ENCODE assay signal across 8 mouse cellular contexts in genomic region chr17:35869346-35870067, GRCm38 (mm10). TPM values are rescaled to one million over a fixed set of nuclear protein-coding genes. Genes with fewer than 3 reads are reported as not detected.
A peak's percentile ranks its signal among the peaks of the same experiment; 100 is the strongest.
DNase-seq lines count a peak whose midpoint lies in the region; ATAC-seq lines count a peak whose summit lies in the region.

No protein-coding gene starts in this region.

- H3K4me2 ChIP-seq in heart, embryonic 16.5 days (ENCODE audit: low read depth, low read length): peak overlapping the region; percentile 83
- H3K4me2 ChIP-seq in limb, embryonic 12.5 days: peak overlapping the region; percentile 98
- peak overlapping the region; percentile 97 for H3K4me2 ChIP-seq in midbrain, embryonic 15.5 days

- peak overlapping the region; percentile 96 for H3K27ac ChIP-seq in heart, embryonic 16.5 days (ENCODE audit: low read length)
- H3K27ac ChIP-seq in limb, embryonic 12.5 days: peak overlapping the region; percentile 76
- H3K27ac ChIP-seq in midbrain, embryonic 15.5 days: peak overlapping the region; percentile 53

- WGBS in heart, embryonic 16.5 days: 7% methylated on average over 7 of the region's 7 CpGs
- 6% methylated on average over 7 of the region's 7 CpGs for WGBS in limb, embryonic 12.5 days
- WGBS in midbrain, embryonic 15.5 days: 3% methylated on average over 7 of the region's 7 CpGs

- H3K36me3 ChIP-seq in heart, embryonic 16.5 days (ENCODE audit: control insufficient read depth, insufficient read depth): peaks cover 5% of the 10 kb centered on the region
- H3K36me3 ChIP-seq in limb, embryonic 12.5 days: peaks cover 47% of the 10 kb centered on the region
- 0 out of 2 replicates have a peak, but pooled peaks cover 8% of the 10 kb centered on the region for H3K36me3 ChIP-seq in midbrain, embryonic 15.5 days (replicated peaks)

- peak; percentile 53 to 63 for DNase-seq in spleen, postnatal 36 days (ENCODE audit: low spot score in 2 of 2)
- DNase-seq in spleen, postnatal 10 days (ENCODE audit: low spot score in 2 of 2): no peak
- DNase-seq in embryo, embryonic 11 days: peak; percentile 64

- ATAC-seq in heart, embryonic 16.5 days (replicated peaks; ENCODE audit: extremely low read depth, insufficient read depth, low FRiP score): no peak
- ATAC-seq in limb, embryonic 12.5 days (ENCODE audit: insufficient number of reproducible peaks, insufficient read depth, low FRiP score, low TSS enrichment, low read depth): no peak
- ATAC-seq in midbrain, embryonic 15.5 days (replicated peaks): no peak
- no peak for ATAC-seq in inflammation-experienced regulatory T-cells, adult 6 months
- ATAC-seq in activated CD4-positive, CD25-positive, alpha-beta regulatory T cell, adult 4 months: no peak

- H3K27me3 ChIP-seq in heart, embryonic 16.5 days (ENCODE audit: control insufficient read depth, insufficient read depth, low read length): no peaks in the 10 kb centered on the region
- H3K27me3 ChIP-seq in limb, embryonic 12.5 days: no peaks in the 10 kb centered on the region
- no peaks in the 10 kb centered on the region for H3K27me3 ChIP-seq in midbrain, embryonic 15.5 days (replicated peaks)

- peak overlapping the region; percentile 73 for H3K9ac ChIP-seq in heart, embryonic 16.5 days (ENCODE audit: low read length)
- peak overlapping the region; percentile 79 for H3K9ac ChIP-seq in limb, embryonic 12.5 days (replicated peaks)
- peak overlapping the region; percentile 61 for H3K9ac ChIP-seq in midbrain, embryonic 15.5 days

- H3K4me3 ChIP-seq in heart, embryonic 16.5 days (ENCODE audit: low read length): peak overlapping the region; percentile 69
- H3K4me3 ChIP-seq in limb, embryonic 12.5 days (replicated peaks): peak overlapping the region; percentile 67
- H3K4me3 ChIP-seq in midbrain, embryonic 15.5 days: peak overlapping the region; percentile 78

- peaks cover 51% of the 10 kb centered on the region for H3K4me1 ChIP-seq in heart, embryonic 16.5 days (ENCODE audit: control insufficient read depth, insufficient read depth, low read length)
- H3K4me1 ChIP-seq in limb, embryonic 12.5 days (replicated peaks): peaks cover 52% of the 10 kb centered on the region
- peaks cover 79% of the 10 kb centered on the region for H3K4me1 ChIP-seq in midbrain, embryonic 15.5 days

- H3K9me3 ChIP-seq in heart, embryonic 16.5 days (replicated peaks; ENCODE audit: control insufficient read depth, low read length): peaks cover 3% of the 10 kb centered on the region; the same call in 1 of the 2 replicates
- H3K9me3 ChIP-seq in limb, embryonic 12.5 days: 0 out of 2 replicates have a peak, but pooled peaks cover 3% of the 10 kb centered on the region
- no peaks in the 10 kb centered on the region for H3K9me3 ChIP-seq in midbrain, embryonic 15.5 days

RNA-seq across cellular contexts. Expression of gene Ppp1r18, which starts 4.1 kb away (rescaled TPM):
- polyA plus RNA-seq in heart, embryonic 16.5 days (2015; fragmentation: Nextera tagmentation; extraction: Ambion mirVana): 19.6 and 20.1 TPM in 2 replicates
- 21.3 and 24.0 TPM in 2 replicates for polyA plus RNA-seq in limb, embryonic 12.5 days (2016; fragmentation: Nextera tagmentation; extraction: Ambion mirVana)
- polyA plus RNA-seq in midbrain, embryonic 15.5 days (2015; fragmentation: Nextera tagmentation; extraction: Ambion mirVana): 20.3 and 23.3 TPM in 2 replicates
- 100 to 1,000 TPM; 194 to 273 (median 213) TPM for polyA plus RNA-seq in inflammation-experienced regulatory T-cells, adult 6 months (2017; shearing (Covaris generic))
- 100 to 1,000 TPM; 228 to 247 TPM for polyA plus RNA-seq in activated CD4-positive, CD25-positive, alpha-beta regulatory T cell, adult 4 months (2017; shearing (Covaris generic))

RNA-seq across cellular contexts. Expression of gene Nrm, which starts 8.4 kb away (rescaled TPM):
- 45.9 and 46.9 TPM in 2 replicates for polyA plus RNA-seq in heart, embryonic 16.5 days (2015; fragmentation: Nextera tagmentation; extraction: Ambion mirVana)
- 51.3 and 52.5 TPM in 2 replicates for polyA plus RNA-seq in limb, embryonic 12.5 days (2016; fragmentation: Nextera tagmentation; extraction: Ambion mirVana)
- 18.6 and 18.9 TPM in 2 replicates for polyA plus RNA-seq in midbrain, embryonic 15.5 days (2015; fragmentation: Nextera tagmentation; extraction: Ambion mirVana)
- polyA plus RNA-seq in inflammation-experienced regulatory T-cells, adult 6 months (2017; shearing (Covaris generic)): 10 to 100 TPM; 25.4 to 64.8 (median 27.4) TPM
- 10 to 100 TPM; 38.4 to 44.7 TPM for polyA plus RNA-seq in activated CD4-positive, CD25-positive, alpha-beta regulatory T cell, adult 4 months (2017; shearing (Covaris generic))

RNA-seq across cellular contexts. Expression of gene Dhx16, which starts 10.1 kb away (rescaled TPM):
- polyA plus RNA-seq in heart, embryonic 16.5 days (2015; fragmentation: Nextera tagmentation; extraction: Ambion mirVana): 27.4 and 29.2 TPM in 2 replicates
- 56.9 and 64.3 TPM in 2 replicates for polyA plus RNA-seq in limb, embryonic 12.5 days (2016; fragmentation: Nextera tagmentation; extraction: Ambion mirVana)
- polyA plus RNA-seq in midbrain, embryonic 15.5 days (2015; fragmentation: Nextera tagmentation; extraction: Ambion mirVana): 36.3 and 40.4 TPM in 2 replicates
- polyA plus RNA-seq in inflammation-experienced regulatory T-cells, adult 6 months (2017; shearing (Covaris generic)): 10 to 100 TPM; 17.4 to 36.1 (median 19.5) TPM
- 10 to 100 TPM; 19.6 to 26.9 TPM for polyA plus RNA-seq in activated CD4-positive, CD25-positive, alpha-beta regulatory T cell, adult 4 months (2017; shearing (Covaris generic))

RNA-seq across cellular contexts. Expression of gene 2310061I04Rik, which starts 27.7 kb away (rescaled TPM):
- 33.7 and 34.6 TPM in 2 replicates for polyA plus RNA-seq in heart, embryonic 16.5 days (2015; fragmentation: Nextera tagmentation; extraction: Ambion mirVana)
- 18.6 and 24.8 TPM in 2 replicates for polyA plus RNA-seq in limb, embryonic 12.5 days (2016; fragmentation: Nextera tagmentation; extraction: Ambion mirVana)
- 68.2 and 72.8 TPM in 2 replicates for polyA plus RNA-seq in midbrain, embryonic 15.5 days (2015; fragmentation: Nextera tagmentation; extraction: Ambion mirVana)
- 10 to 100 TPM; 15.3 to 21.6 (median 15.4) TPM for polyA plus RNA-seq in inflammation-experienced regulatory T-cells, adult 6 months (2017; shearing (Covaris generic))
- 10 to 100 TPM; 12.4 to 17.5 TPM for polyA plus RNA-seq in activated CD4-positive, CD25-positive, alpha-beta regulatory T cell, adult 4 months (2017; shearing (Covaris generic))

RNA-seq across cellular contexts. Expression of gene Mdc1, which starts 28.2 kb away (rescaled TPM):
- polyA plus RNA-seq in heart, embryonic 16.5 days (2015; fragmentation: Nextera tagmentation; extraction: Ambion mirVana): 14.7 and 15.0 TPM in 2 replicates
- polyA plus RNA-seq in limb, embryonic 12.5 days (2016; fragmentation: Nextera tagmentation; extraction: Ambion mirVana): 16.9 and 19.4 TPM in 2 replicates
- 9.0 and 10.7 TPM in 2 replicates for polyA plus RNA-seq in midbrain, embryonic 15.5 days (2015; fragmentation: Nextera tagmentation; extraction: Ambion mirVana)
- polyA plus RNA-seq in inflammation-experienced regulatory T-cells, adult 6 months (2017; shearing (Covaris generic)): 10 to 100 TPM in 1 of 3 experiments, 1 to 10 TPM in 2; 6.1 to 10.7 (median 7.1) TPM
- 1 to 10 TPM; 4.1 to 6.4 TPM for polyA plus RNA-seq in activated CD4-positive, CD25-positive, alpha-beta regulatory T cell, adult 4 months (2017; shearing (Covaris generic))

Comparison
In these comparisons a context has a peak if more than half of its experiments do, and no peak if none do; other contexts are left out.
1. DNase-seq: peak in spleen, postnatal 36 days (2 of 2) and embryo, embryonic 11 days (single experiment); none in spleen, postnatal 10 days (0 of 2).
2. Peak in every context shown above with its lines, with median percentiles within 50 percentile points of each other: H3K27ac ChIP-seq, H3K4me2 ChIP-seq, H3K4me3 ChIP-seq and H3K9ac ChIP-seq.